Mouse (Mus musculus) stomach, embryonic 16.5 days (tissue): ENCODE measurements around the gene Mtx2. TPM values are rescaled to one million over a fixed set of nuclear protein-coding genes. Genes with fewer than 3 reads are reported as not detected.
A peak's percentile ranks its signal among the peaks of the same experiment; 100 is the strongest.

Source experiments
- ATAC-seq: fragments of 200-750 bp; cut with Nextera tagmentation; 2 replicates; pipeline ENCODE4 v1.8.0; 2017; ENCODE audit warnings: moderate number of reproducible peaks, moderate TSS enrichment; ENCODE audit not compliant: insufficient read depth, low FRiP score
- H3K27ac ChIP-seq: fragments of 300-500 bp; sonication (generic); 2 replicates; pipeline ENCODE4 v1.5.1; 2014; ENCODE audit warnings: low read length
- H3K27me3 ChIP-seq: fragments of 300-500 bp; sonication (generic); 2 replicates; pipeline ENCODE4 v1.6.1; 2014; ENCODE audit warnings: low read length, control low read depth, mixed read lengths; ENCODE audit not compliant: control insufficient read depth, insufficient read depth
- H3K36me3 ChIP-seq: fragments of 300-500 bp; sonication (generic); 2 replicates; pipeline ENCODE4 v1.6.1; 2014; ENCODE audit warnings: low read length; ENCODE audit not compliant: control insufficient read depth, insufficient read depth
- H3K4me1 ChIP-seq: fragments of 300-500 bp; sonication (generic); 2 replicates; pipeline ENCODE4 v1.6.1; 2014; ENCODE audit warnings: low read length, control low read depth, mixed read lengths; ENCODE audit not compliant: control insufficient read depth, insufficient read depth
- H3K4me2 ChIP-seq: fragments of 300-500 bp; sonication (generic); 2 replicates; pipeline ENCODE4 v1.6.1; 2014; ENCODE audit warnings: low read depth, low read length, mixed read lengths
- H3K4me3 ChIP-seq: fragments of 300-500 bp; sonication (generic); replicated peaks from 2 replicates; pipeline ENCODE4 v1.5.1; 2014; ENCODE audit warnings: mild to moderate bottlenecking, low read length
- H3K9ac ChIP-seq: fragments of 300-500 bp; sonication (generic); 2 replicates; pipeline ENCODE4 v1.6.1; 2014; ENCODE audit warnings: low read length
- H3K9me3 ChIP-seq: fragments of 300-500 bp; sonication (generic); replicated peaks from 2 replicates; pipeline ENCODE4 v1.6.1; 2016; ENCODE audit warnings: low read length, control low read depth; ENCODE audit not compliant: control insufficient read depth
- WGBS: fragments of 180-500 bp; shearing (Covaris S2); extraction: QIAGEN DNeasy Blood & Tissue Kit; methylation state at CpG from one replicate; pipeline ENCODE4 v1.1.7; 2014; 5-methylcytosine and 5-hydroxymethylcytosine counted together
- polyA plus RNA-seq: library from polyadenylated mRNA; unstranded; fragments of >200 nt; fragmentation: Nextera tagmentation; extraction: Ambion mirVana; gene quantifications from 2 replicates; pipeline ENCODE4 v1.2.1, GENCODE M21; 2015

Mtx2 gene
- polyA plus RNA-seq, 1 experiment from 2014 or later, result 93.0 TPM

DNA sequence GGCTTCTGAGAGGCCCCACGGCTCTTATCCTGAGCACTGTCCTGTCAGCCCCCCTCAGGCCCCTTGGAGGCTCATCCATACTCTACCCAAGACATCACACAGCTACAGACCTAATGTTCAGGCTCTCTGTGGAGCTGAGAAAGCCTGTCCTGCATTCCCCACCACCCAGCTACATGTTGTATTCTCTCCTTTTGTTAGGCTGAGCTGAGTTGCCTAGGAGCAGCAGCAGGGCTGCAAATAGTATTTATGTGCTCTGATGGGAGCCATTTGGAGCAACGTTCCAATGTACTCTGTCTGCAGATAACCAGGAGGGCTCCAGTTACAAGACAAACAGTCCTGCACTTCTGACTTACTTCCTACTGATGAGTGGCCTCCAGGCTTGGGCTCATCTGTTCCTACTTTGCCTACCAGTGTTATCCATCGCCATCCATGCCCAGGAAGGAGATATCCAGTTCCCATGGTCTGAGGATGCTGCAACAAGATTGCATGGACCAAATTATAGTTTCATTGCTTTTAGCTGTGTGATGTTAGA lies 76.2 kb downstream of the Mtx2 start:
- no peak for ATAC-seq
- Histone ChIP-seq H3K36me3 (no peaks in the 10 kb centered on the region), H3K4me3 (no peak overlapping the region), H3K9ac (no peak overlapping the region), H3K4me2 (no peak overlapping the region), H3K4me1 (peaks cover 6% of the 10 kb centered on the region; the same call in 1 of the 2 replicates), H3K27me3 (no peaks in the 10 kb centered on the region), H3K27ac (no peak overlapping the region), H3K9me3 (no peaks in the 10 kb centered on the region)
- WGBS, result 34% methylated on average over 3 of the region's 3 CpGs

DNA sequence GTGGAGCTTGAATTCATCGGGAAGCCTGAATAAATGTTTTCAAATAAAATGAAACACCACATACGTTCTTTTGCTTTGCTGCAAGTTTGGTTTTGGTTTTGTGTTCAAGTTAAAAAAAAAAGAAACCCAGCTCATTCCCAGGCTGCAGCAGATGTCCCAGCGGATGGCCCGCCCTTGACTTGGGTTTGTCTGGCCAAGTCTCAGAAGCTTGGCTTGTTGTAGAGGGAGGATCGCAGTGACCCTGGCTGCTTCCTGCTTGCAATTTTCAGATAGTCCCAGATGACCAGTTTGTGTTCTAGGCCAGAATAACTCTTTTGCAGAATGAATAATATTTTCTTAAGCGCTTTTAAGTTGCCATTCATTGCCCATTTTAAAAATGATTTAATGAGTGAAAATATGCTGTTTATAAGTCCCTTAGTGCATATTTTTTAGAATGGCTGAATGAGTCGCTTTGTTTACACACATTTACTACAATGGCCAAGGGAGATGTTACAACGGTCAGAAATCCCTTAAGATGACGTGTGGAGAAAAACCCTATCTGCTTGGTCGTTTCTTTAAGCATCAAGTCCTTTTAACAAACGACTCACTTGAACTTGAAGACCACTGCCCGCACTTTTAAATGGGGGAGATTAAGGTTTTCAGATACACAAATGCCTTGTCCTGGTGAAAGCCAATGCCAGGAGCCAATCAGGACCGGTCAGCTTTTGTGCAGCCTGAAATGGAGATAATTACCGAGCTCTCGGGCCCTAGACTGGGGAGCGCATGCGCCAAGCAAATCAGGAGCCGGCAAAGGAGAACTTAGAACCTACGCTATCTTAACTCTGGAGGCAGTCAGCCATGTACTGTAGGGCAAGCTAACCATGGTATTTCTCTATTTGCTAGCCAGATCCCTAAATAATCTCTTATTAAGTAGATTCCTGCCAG lies 82.0 kb downstream of the Mtx2 start:
- H3K27ac ChIP-seq, result peak overlapping the region; percentile 40; the same call in 1 of the 2 replicates
- no peak for ATAC-seq

DNA sequence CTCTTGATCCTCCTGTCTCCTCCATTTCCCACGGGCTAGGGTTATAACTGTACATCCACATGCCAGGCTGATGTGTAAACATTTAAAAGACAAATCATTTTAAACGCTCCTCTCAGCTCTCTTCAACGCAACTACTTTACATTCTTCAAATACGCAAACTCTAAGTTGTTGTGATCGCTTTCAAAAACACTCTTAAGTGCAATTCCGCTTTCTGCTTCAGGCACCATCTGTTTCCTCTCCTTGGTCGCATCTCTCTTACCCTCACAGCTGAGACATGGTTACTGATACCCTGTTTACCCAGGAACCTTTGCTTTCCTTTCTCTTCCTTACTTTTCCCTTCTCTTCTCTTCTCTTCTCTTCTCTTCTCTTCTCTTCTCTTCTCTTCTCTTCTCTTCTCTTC lies 86.4 kb downstream of the Mtx2 start:
- H3K4me1 ChIP-seq, result no peaks in the 10 kb centered on the region
- H3K9me3 ChIP-seq, result no peaks in the 10 kb centered on the region
- H3K9ac ChIP-seq, result no peak overlapping the region
- H3K4me2 ChIP-seq, result no peak overlapping the region
- no peak overlapping the region for H3K27ac ChIP-seq
- H3K27me3 ChIP-seq, result no peaks in the 10 kb centered on the region
- H3K4me3 ChIP-seq, result no peak overlapping the region
- ATAC-seq, result no peak
- H3K36me3 ChIP-seq, result no peaks in the 10 kb centered on the region
- WGBS, result 34% methylated on average over 7 of the region's 7 CpGs

More for the DNA sequence above, 82.0 kb downstream of the Mtx2 start:
- Histone ChIP-seq H3K36me3 (no peaks in the 10 kb centered on the region), H3K9me3 (no peaks in the 10 kb centered on the region), H3K4me2 (peak overlapping the region; percentile 34), H3K9ac (no peak overlapping the region), H3K4me3 (0 out of 2 replicates have a peak overlapping the region, but pooled peaks have one; percentile 0), H3K27me3 (no peaks in the 10 kb centered on the region), H3K4me1 (no peaks in the 10 kb centered on the region)
- 59% methylated on average over 19 of the region's 19 CpGs for WGBS

DNA sequence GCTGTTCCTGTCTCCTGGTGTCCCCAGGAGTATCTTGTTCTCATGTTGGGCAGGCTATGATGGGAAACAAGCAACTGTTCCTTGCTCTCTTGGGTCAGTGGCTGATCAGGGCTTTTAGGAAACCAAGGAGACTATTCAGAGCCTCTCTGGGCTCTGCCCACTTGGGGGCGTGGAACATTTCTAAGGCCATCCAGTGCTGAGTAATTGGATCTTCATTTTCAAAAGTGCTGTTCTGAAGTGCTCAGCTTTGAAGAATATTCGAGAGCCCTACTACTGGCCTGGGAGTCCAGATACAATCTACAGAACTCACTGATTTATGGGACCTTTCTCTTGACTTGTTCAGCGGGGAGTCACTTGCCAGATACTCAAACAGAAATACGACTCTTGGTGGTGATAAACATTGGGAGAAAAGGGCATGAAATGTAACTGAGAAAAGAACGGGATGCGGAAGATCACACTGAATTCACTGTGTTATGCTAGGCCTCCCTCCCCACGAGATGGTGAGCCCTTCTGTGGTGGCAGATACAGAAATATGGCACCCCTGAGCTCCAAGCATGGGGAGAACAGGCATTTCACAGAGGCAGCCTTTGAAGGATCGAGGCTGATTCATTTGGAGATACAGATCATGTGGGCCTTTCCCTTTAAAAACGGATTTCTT lies 92.4 kb downstream of the Mtx2 start:
- Histone ChIP-seq H3K4me2 (no peak overlapping the region), H3K4me1 (no peaks in the 10 kb centered on the region), H3K4me3 (no peak overlapping the region), H3K9me3 (no peaks in the 10 kb centered on the region), H3K36me3 (no peaks in the 10 kb centered on the region), H3K9ac (no peak overlapping the region), H3K27ac (no peak overlapping the region), H3K27me3 (no peaks in the 10 kb centered on the region)
- ATAC-seq, result no peak
- 47% methylated on average over 9 of the region's 9 CpGs for WGBS

DNA sequence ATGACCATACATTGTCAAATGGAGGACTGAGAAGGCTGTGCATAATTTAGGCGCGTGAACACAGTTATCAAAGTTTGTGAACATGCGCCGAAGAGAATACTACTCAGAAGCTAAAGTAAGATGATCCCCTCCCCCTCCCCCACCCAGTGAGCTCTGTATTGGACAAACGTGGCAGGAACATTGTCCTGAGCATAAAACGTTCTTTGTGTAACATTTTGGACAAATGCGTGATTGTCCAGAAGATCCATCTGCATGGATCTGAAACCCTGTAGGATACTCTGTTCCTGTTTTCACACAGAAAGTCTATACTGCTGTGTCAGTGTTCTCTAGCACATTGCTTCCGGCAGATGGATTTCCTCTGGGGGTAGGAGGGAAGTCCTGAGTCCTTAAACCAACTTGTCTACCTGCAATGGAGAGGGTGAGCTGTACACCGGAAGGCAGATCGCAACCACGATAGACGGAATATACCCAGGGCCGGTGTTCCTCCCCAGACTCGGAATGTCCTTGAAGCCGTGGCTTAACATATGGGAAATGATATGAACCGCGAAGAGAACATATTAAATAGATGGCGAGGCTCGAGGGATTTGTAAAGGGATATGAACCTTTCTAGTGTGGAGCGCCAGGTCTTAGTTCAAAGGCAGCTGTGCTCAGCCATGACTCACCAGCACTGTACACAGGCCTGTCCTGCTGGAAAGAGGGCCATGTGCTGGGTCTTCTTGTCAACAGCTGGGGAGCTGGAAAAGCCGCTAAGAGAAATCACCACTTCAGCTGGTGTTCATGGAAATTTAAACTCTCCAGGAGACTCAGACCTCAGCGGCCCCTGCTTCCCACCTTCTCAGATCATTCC lies 100.6 kb downstream of the Mtx2 start:
- Histone ChIP-seq H3K9me3 (no peaks in the 10 kb centered on the region), H3K36me3 (no peaks in the 10 kb centered on the region), H3K4me2 (no peak overlapping the region), H3K9ac (no peak overlapping the region), H3K27me3 (0 out of 2 replicates have a peak, but pooled peaks cover 2% of the 10 kb centered on the region), H3K4me1 (peaks cover 3% of the 10 kb centered on the region; the same call in 1 of the 2 replicates), H3K4me3 (no peak overlapping the region), H3K27ac (no peak overlapping the region)
- WGBS, result 71% methylated on average over 22 of the region's 22 CpGs
- ATAC-seq, result no peak; the same call in 1 of the 2 replicates

Other genes starting within 250 kb of the Mtx2 start
- 18.0 and 19.1 TPM in 2 replicates for gene Lnpk, start 246.4 kb upstream of the Mtx2 start, polyA plus RNA-seq
- gene Evx2, start 166.2 kb upstream of the Mtx2 start, polyA plus RNA-seq, result not detected in 2 replicates
- gene Hoxd13, start 157.5 kb upstream of the Mtx2 start, polyA plus RNA-seq, result 0.20 TPM in 1 of 2 replicates, not detected in the other
- 0.05 and 0.11 TPM in 2 replicates for gene Hoxd12, start 150.8 kb upstream of the Mtx2 start, polyA plus RNA-seq
- gene Hoxd11, start 146.2 kb upstream of the Mtx2 start, polyA plus RNA-seq, result 0.17 TPM in 1 of 2 replicates, not detected in the other
- 0.21 TPM in 1 of 2 replicates, not detected in the other for gene Hoxd10, start 133.9 kb upstream of the Mtx2 start, polyA plus RNA-seq
- 0.41 and 0.53 TPM in 2 replicates for gene Hoxd9, start 128.1 kb upstream of the Mtx2 start, polyA plus RNA-seq
- 1.7 and 2.8 TPM in 2 replicates for gene Hoxd8, start 121.2 kb upstream of the Mtx2 start, polyA plus RNA-seq
- gene Hoxd3, start 113.9 kb upstream of the Mtx2 start, polyA plus RNA-seq, result 7.4 and 9.2 TPM in 2 replicates
- 0.29 and 0.39 TPM in 2 replicates for gene Hoxd4, start 113.9 kb upstream of the Mtx2 start, polyA plus RNA-seq
- 0.10 and 0.13 TPM in 2 replicates for gene Gm28230, start 99.1 kb upstream of the Mtx2 start, polyA plus RNA-seq
- not detected in 2 replicates for gene Hoxd1, start 62.8 kb upstream of the Mtx2 start, polyA plus RNA-seq